In the genomic region with DNA sequence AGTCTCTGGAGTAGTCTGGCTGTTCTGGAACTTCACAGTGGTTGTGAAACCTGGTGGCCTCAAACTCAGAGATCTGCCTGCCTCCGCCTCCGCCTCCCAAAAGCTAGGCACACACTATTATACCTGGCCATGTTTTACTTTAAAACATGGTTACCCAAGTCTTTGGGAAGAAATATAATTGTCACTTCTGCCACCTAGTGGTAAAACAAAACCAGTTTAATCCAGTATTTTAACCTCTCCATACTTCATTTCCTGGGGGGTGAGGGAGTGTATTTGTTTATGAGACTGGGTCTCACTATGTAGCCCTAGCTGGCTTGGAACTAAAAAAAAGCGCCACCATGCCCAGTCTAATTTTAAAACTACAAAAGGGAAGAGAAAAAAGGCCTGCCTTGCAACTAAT, we compare ENCODE assay signal across 15 mouse cellular contexts. TPM values are rescaled to one million over a fixed set of nuclear protein-coding genes. Genes with fewer than 3 reads are reported as not detected.
DNase-seq lines count a peak whose midpoint lies in the region; ATAC-seq and TF ChIP-seq lines count a peak whose summit lies in the region.
"Had no signal": no experiment of that assay in that cellular context is flagged by ENCODE, and none has a peak within 500 bp of the region (broad histone marks: within the 10 kb centered on the region; RNA-seq: fewer than 3 reads in every experiment).

No protein-coding gene starts in this region.

- H3K4me2 ChIP-seq in forebrain, embryonic 14.5 days (ENCODE audit: low read length) = no peak overlapping the region
- no peak overlapping the region for H3K4me2 ChIP-seq in forebrain, embryonic 15.5 days (replicated peaks)
- H3K4me2 ChIP-seq in liver, embryonic 14.5 days (ENCODE audit: low read depth) = no peak overlapping the region
- H3K4me2 ChIP-seq in liver, embryonic 12.5 days = no peak overlapping the region
- H3K4me2 ChIP-seq in kidney, embryonic 16.5 days (replicated peaks; ENCODE audit: low read depth, low read length) = no peak overlapping the region
- H3K4me2 ChIP-seq: limb, embryonic 13.5 days; midbrain, embryonic 12.5 days had no signal

- H3K27ac ChIP-seq in forebrain, embryonic 14.5 days (ENCODE audit: low read depth, low read length) = no peak overlapping the region
- H3K27ac ChIP-seq in forebrain, embryonic 15.5 days (replicated peaks) = no peak overlapping the region
- H3K27ac ChIP-seq in liver, embryonic 14.5 days = no peak overlapping the region
- no peak overlapping the region for H3K27ac ChIP-seq in liver, embryonic 12.5 days
- H3K27ac ChIP-seq in MEL (ENCODE audit: control insufficient read depth, low read depth, low read length) = no peak overlapping the region
- no peak overlapping the region for H3K27ac ChIP-seq in kidney, embryonic 16.5 days (ENCODE audit: low read length)
- H3K27ac ChIP-seq: limb, embryonic 13.5 days; midbrain, embryonic 12.5 days had no signal

- TF ChIP-seq RAD21 in MEL (IDR thresholded peaks at IDR 0.05; ENCODE audit: low read depth, low read length) = peak; percentile 47

- peak; percentile 54 for DNase-seq in forebrain, embryonic 14.5 days (ENCODE audit: low spot score)
- DNase-seq in liver, embryonic 14.5 days (ENCODE audit: low read depth in 3 of 3, low spot score in 3 of 3) = no peak
- peak; percentile 64 for DNase-seq in MEL (ENCODE audit: low read depth, low spot score)
- peak; percentile 60 for DNase-seq in naive thymus-derived CD4-positive, alpha-beta T cell, adult 2 months (ENCODE audit: low read depth)
- DNase-seq: adrenal gland, adult 2 months; cerebellum, adult 11 months; gastrocnemius, postnatal 14 days; kidney, postnatal 25 days had no signal

- peaks cover 71% of the 10 kb centered on the region for H3K36me3 ChIP-seq in forebrain, embryonic 14.5 days (ENCODE audit: control insufficient read depth, insufficient read depth, low read length)
- peaks cover 51% of the 10 kb centered on the region for H3K36me3 ChIP-seq in forebrain, embryonic 15.5 days
- peaks cover 12% of the 10 kb centered on the region for H3K36me3 ChIP-seq in liver, embryonic 14.5 days (replicated peaks; ENCODE audit: control insufficient read depth, insufficient read depth, low read depth)
- H3K36me3 ChIP-seq in liver, embryonic 12.5 days = peaks cover 75% of the 10 kb centered on the region
- peaks cover 11 to 32% of the 10 kb centered on the region in 2 experiments for H3K36me3 ChIP-seq in MEL (ENCODE audit: control insufficient read depth in 1 of 2, insufficient read depth in 2 of 2, low read length in 2 of 2)
- H3K36me3 ChIP-seq in kidney, embryonic 16.5 days (ENCODE audit: insufficient read depth, low read length) = peaks cover 45% of the 10 kb centered on the region

- peak; percentile 36 for TF ChIP-seq CTCF in liver, embryonic 14.5 days (IDR thresholded peaks at IDR 0.05; ENCODE audit: low read depth)
- peak in 2 of 3 experiments; percentile 42 to 68; a peak in 4 of 6 replicates for TF ChIP-seq CTCF in MEL (IDR thresholded peaks at IDR 0.05 in 2 of 3, conservative IDR thresholded peaks at IDR 0.05 in 1 of 3; ENCODE audit: control insufficient read depth in 1 of 3, insufficient read depth in 1 of 3, low read depth in 2 of 3, low read length in 3 of 3, poor library complexity in 1 of 3, severe bottlenecking in 1 of 3)

- no peak for ATAC-seq in forebrain, embryonic 14.5 days
- no peak for ATAC-seq in forebrain, embryonic 15.5 days (replicated peaks)
- ATAC-seq in liver, embryonic 14.5 days (ENCODE audit: insufficient read depth) = no peak
- no peak for ATAC-seq in liver, embryonic 12.5 days
- no peak for ATAC-seq in kidney, embryonic 16.5 days (ENCODE audit: low FRiP score, low TSS enrichment)
- no peak for ATAC-seq in inflammation-experienced regulatory T-cells, adult 6 months

- TF ChIP-seq EP300 in liver, embryonic 14.5 days (IDR thresholded peaks at IDR 0.05; ENCODE audit: low read depth) = no peak
- no peak for TF ChIP-seq EP300 in MEL (IDR thresholded peaks at IDR 0.05; ENCODE audit: low read depth in 1 of 2, low read length in 2 of 2)

- WGBS in forebrain, embryonic 14.5 days = 79% methylated on average over 3 of the region's 3 CpGs
- WGBS in forebrain, embryonic 15.5 days = 86% methylated on average over 3 of the region's 3 CpGs
- 68% methylated on average over 3 of the region's 3 CpGs for WGBS in liver, embryonic 14.5 days (ENCODE audit: insufficient replicate concordance)
- WGBS in liver, embryonic 12.5 days (ENCODE audit: insufficient replicate concordance) = 67% methylated on average over 3 of the region's 3 CpGs
- 89% methylated on average over 3 of the region's 3 CpGs for WGBS in kidney, embryonic 16.5 days

- H3K4me1 ChIP-seq in forebrain, embryonic 14.5 days (ENCODE audit: control insufficient read depth, insufficient read depth, low read length) = no peaks in the 10 kb centered on the region
- peaks cover 6% of the 10 kb centered on the region; the same call in 1 of the 2 replicates for H3K4me1 ChIP-seq in forebrain, embryonic 15.5 days
- H3K4me1 ChIP-seq in liver, embryonic 14.5 days (replicated peaks; ENCODE audit: control insufficient read depth in 2 of 2, insufficient read depth in 2 of 2, low read length in 1 of 2) = no peaks in the 10 kb centered on the region
- no peaks in the 10 kb centered on the region for H3K4me1 ChIP-seq in liver, embryonic 12.5 days
- no peaks in the 10 kb centered on the region for H3K4me1 ChIP-seq in MEL (ENCODE audit: control insufficient read depth in 1 of 2, insufficient read depth in 2 of 2, low read length in 2 of 2)
- no peaks in the 10 kb centered on the region for H3K4me1 ChIP-seq in kidney, embryonic 16.5 days (ENCODE audit: insufficient read depth, low read length)
- H3K4me1 ChIP-seq: limb, embryonic 13.5 days; midbrain, embryonic 12.5 days had no signal

- TF ChIP-seq POLR2A in MEL (IDR thresholded peaks at IDR 0.05; ENCODE audit: control insufficient read depth in 1 of 2, insufficient read depth in 1 of 2, low read depth in 1 of 2, low read length in 2 of 2, poor library complexity in 1 of 2) = no peak

- H3K27me3 ChIP-seq in forebrain, embryonic 14.5 days (replicated peaks; ENCODE audit: control insufficient read depth, insufficient read depth, low read length) = no peaks in the 10 kb centered on the region
- no peaks in the 10 kb centered on the region for H3K27me3 ChIP-seq in forebrain, embryonic 15.5 days
- no peaks in the 10 kb centered on the region for H3K27me3 ChIP-seq in liver, embryonic 14.5 days (ENCODE audit: control insufficient read depth, insufficient read depth, low read length)
- H3K27me3 ChIP-seq in liver, embryonic 12.5 days (replicated peaks) = no peaks in the 10 kb centered on the region
- no peaks in the 10 kb centered on the region for H3K27me3 ChIP-seq in MEL (ENCODE audit: control insufficient read depth in 1 of 2, insufficient read depth in 2 of 2, low read length in 2 of 2)
- H3K27me3 ChIP-seq in kidney, embryonic 16.5 days (ENCODE audit: insufficient read depth, low read length) = no peaks in the 10 kb centered on the region
- H3K27me3 ChIP-seq: limb, embryonic 13.5 days; midbrain, embryonic 12.5 days had no signal

- H3K9me3 ChIP-seq in forebrain, embryonic 14.5 days (replicated peaks; ENCODE audit: control insufficient read depth, low read length) = no peaks in the 10 kb centered on the region
- no peaks in the 10 kb centered on the region for H3K9me3 ChIP-seq in forebrain, embryonic 15.5 days
- no peaks in the 10 kb centered on the region for H3K9me3 ChIP-seq in liver, embryonic 14.5 days (ENCODE audit: control insufficient read depth, low read length)
- H3K9me3 ChIP-seq in liver, embryonic 12.5 days (replicated peaks) = no peaks in the 10 kb centered on the region
- no peaks in the 10 kb centered on the region for H3K9me3 ChIP-seq in MEL (replicated peaks; ENCODE audit: insufficient read depth, low read length)
- H3K9me3 ChIP-seq in kidney, embryonic 16.5 days (ENCODE audit: low read length) = no peaks in the 10 kb centered on the region
- H3K9me3 ChIP-seq: limb, embryonic 13.5 days; midbrain, embryonic 12.5 days had no signal

- H3K4me3 ChIP-seq in forebrain, embryonic 14.5 days (ENCODE audit: low read depth, low read length) = no peak overlapping the region
- H3K4me3 ChIP-seq in forebrain, embryonic 15.5 days = no peak overlapping the region
- no peak overlapping the region for H3K4me3 ChIP-seq in liver, embryonic 14.5 days (ENCODE audit: insufficient read depth in 1 of 2, low read depth in 2 of 2, low read length in 2 of 2)
- no peak overlapping the region for H3K4me3 ChIP-seq in liver, embryonic 12.5 days
- H3K4me3 ChIP-seq in MEL (ENCODE audit: control insufficient read depth in 1 of 2, insufficient read depth in 1 of 2, low read depth in 2 of 2, low read length in 2 of 2) = no peak overlapping the region
- H3K4me3 ChIP-seq in kidney, embryonic 16.5 days (ENCODE audit: low read length) = no peak overlapping the region
- H3K4me3 ChIP-seq: limb, embryonic 13.5 days; midbrain, embryonic 12.5 days had no signal

- H3K9ac ChIP-seq in forebrain, embryonic 14.5 days (ENCODE audit: low read length) = no peak overlapping the region
- no peak overlapping the region for H3K9ac ChIP-seq in forebrain, embryonic 15.5 days (replicated peaks)
- H3K9ac ChIP-seq in liver, embryonic 14.5 days (replicated peaks) = no peak overlapping the region
- no peak overlapping the region for H3K9ac ChIP-seq in liver, embryonic 12.5 days
- H3K9ac ChIP-seq in MEL (ENCODE audit: control insufficient read depth, low read depth, low read length, poor library complexity, severe bottlenecking) = no peak overlapping the region
- H3K9ac ChIP-seq in kidney, embryonic 16.5 days (replicated peaks; ENCODE audit: low read length) = no peak overlapping the region
- H3K9ac ChIP-seq: limb, embryonic 13.5 days; midbrain, embryonic 12.5 days had no signal

- 0 out of 2 replicates have a peak, but pooled peaks cover 2% of the 10 kb centered on the region for H3K79me2 ChIP-seq in MEL (ENCODE audit: control insufficient read depth, insufficient read depth, low read length, poor library complexity)

RNA-seq across cellular contexts. Expression of a gene that starts 7.1 kb away (rescaled TPM):
- 20.4 and 23.0 TPM in 2 replicates for polyA plus RNA-seq in forebrain, embryonic 14.5 days (2014; fragmentation: Nextera tagmentation; extraction: Ambion mirVana)
- 27.4 and 29.8 TPM in 2 replicates for polyA plus RNA-seq in forebrain, embryonic 15.5 days (2015; fragmentation: Nextera tagmentation; extraction: Ambion mirVana)
- polyA plus RNA-seq in liver, embryonic 14.5 days (2012; rRNA removed) = 6.2 and 10.4 TPM in 2 replicates
- 7.5 and 9.8 TPM in 2 replicates for polyA plus RNA-seq in liver, embryonic 14.5 days (2014; fragmentation: Nextera tagmentation; extraction: Ambion mirVana)
- polyA plus RNA-seq in liver, embryonic 12.5 days (2016; fragmentation: Nextera tagmentation; extraction: Ambion mirVana) = 19.0 and 20.0 TPM in 2 replicates
- total RNA-seq in MEL (2012; rRNA removed) = 29.0 and 31.1 TPM in 2 replicates
- 10 to 100 TPM in 1 of 2 experiments, not detected in 1; 47.5 TPM for polyA plus RNA-seq in MEL (2012; ENCODE audit: insufficient read depth in 1 of 2, insufficient read length in 2 of 2, low read depth in 1 of 2, low replicate concordance in 2 of 2, missing spikeins in 1 of 2)
- polyA plus RNA-seq in kidney, embryonic 16.5 days (2015; fragmentation: Nextera tagmentation; extraction: Ambion mirVana) = 20.2 and 25.6 TPM in 2 replicates
- 10 to 100 TPM in 1 of 3 experiments, 1 to 10 TPM in 2; 4.9 to 10.8 (median 9.7) TPM for polyA plus RNA-seq in inflammation-experienced regulatory T-cells, adult 6 months (2017; shearing (Covaris generic))

RNA-seq across cellular contexts. Expression of a gene that starts 23.9 kb away (rescaled TPM):
- 8.4 and 10.2 TPM in 2 replicates for polyA plus RNA-seq in forebrain, embryonic 14.5 days (2014; fragmentation: Nextera tagmentation; extraction: Ambion mirVana)
- polyA plus RNA-seq in forebrain, embryonic 15.5 days (2015; fragmentation: Nextera tagmentation; extraction: Ambion mirVana) = 6.9 and 7.8 TPM in 2 replicates
- 3.1 and 4.7 TPM in 2 replicates for polyA plus RNA-seq in liver, embryonic 14.5 days (2012; rRNA removed)
- polyA plus RNA-seq in liver, embryonic 14.5 days (2014; fragmentation: Nextera tagmentation; extraction: Ambion mirVana) = 5.3 and 6.0 TPM in 2 replicates
- 9.5 and 10.1 TPM in 2 replicates for polyA plus RNA-seq in liver, embryonic 12.5 days (2016; fragmentation: Nextera tagmentation; extraction: Ambion mirVana)
- 25.1 and 28.3 TPM in 2 replicates for total RNA-seq in MEL (2012; rRNA removed)
- 10 to 100 TPM; 22.8 to 74.3 TPM for polyA plus RNA-seq in MEL (2012; ENCODE audit: insufficient read depth in 1 of 2, insufficient read length in 2 of 2, low read depth in 1 of 2, low replicate concordance in 2 of 2, missing spikeins in 1 of 2)
- polyA plus RNA-seq in kidney, embryonic 16.5 days (2015; fragmentation: Nextera tagmentation; extraction: Ambion mirVana) = 4.3 and 4.5 TPM in 2 replicates
- polyA plus RNA-seq in inflammation-experienced regulatory T-cells, adult 6 months (2017; shearing (Covaris generic)) = 1 to 10 TPM; 1.6 to 3.3 (median 1.8) TPM

RNA-seq across cellular contexts. Expression of a gene that starts 28.7 kb away (rescaled TPM):
- 84.2 and 86.2 TPM in 2 replicates for polyA plus RNA-seq in forebrain, embryonic 14.5 days (2014; fragmentation: Nextera tagmentation; extraction: Ambion mirVana)
- polyA plus RNA-seq in forebrain, embryonic 15.5 days (2015; fragmentation: Nextera tagmentation; extraction: Ambion mirVana) = 73.2 and 78.2 TPM in 2 replicates
- 10.7 and 14.9 TPM in 2 replicates for polyA plus RNA-seq in liver, embryonic 14.5 days (2012; rRNA removed)
- 45.0 and 52.3 TPM in 2 replicates for polyA plus RNA-seq in liver, embryonic 14.5 days (2014; fragmentation: Nextera tagmentation; extraction: Ambion mirVana)
- 67.1 and 78.5 TPM in 2 replicates for polyA plus RNA-seq in liver, embryonic 12.5 days (2016; fragmentation: Nextera tagmentation; extraction: Ambion mirVana)
- total RNA-seq in MEL (2012; rRNA removed) = 64.6 and 65.0 TPM in 2 replicates
- 100 to 1,000 TPM; 147 to 455 TPM for polyA plus RNA-seq in MEL (2012; ENCODE audit: insufficient read depth in 1 of 2, insufficient read length in 2 of 2, low read depth in 1 of 2, low replicate concordance in 2 of 2, missing spikeins in 1 of 2)
- polyA plus RNA-seq in kidney, embryonic 16.5 days (2015; fragmentation: Nextera tagmentation; extraction: Ambion mirVana) = 77.5 and 89.4 TPM in 2 replicates
- 10 to 100 TPM; 22.1 to 37.3 (median 31.6) TPM for polyA plus RNA-seq in inflammation-experienced regulatory T-cells, adult 6 months (2017; shearing (Covaris generic))

RNA-seq across cellular contexts. Expression of a gene that starts 29.1 kb away (rescaled TPM):
- polyA plus RNA-seq in forebrain, embryonic 14.5 days (2014; fragmentation: Nextera tagmentation; extraction: Ambion mirVana) = 253 and 297 TPM in 2 replicates
- 333 TPM in 2 replicates for polyA plus RNA-seq in forebrain, embryonic 15.5 days (2015; fragmentation: Nextera tagmentation; extraction: Ambion mirVana)
- polyA plus RNA-seq in liver, embryonic 14.5 days (2012; rRNA removed) = 0.02 and 0.36 TPM in 2 replicates
- polyA plus RNA-seq in liver, embryonic 14.5 days (2014; fragmentation: Nextera tagmentation; extraction: Ambion mirVana) = 0.09 TPM in 1 of 2 replicates, not detected in the other
- 0.11 and 0.12 TPM in 2 replicates for polyA plus RNA-seq in liver, embryonic 12.5 days (2016; fragmentation: Nextera tagmentation; extraction: Ambion mirVana)
- total RNA-seq in MEL (2012; rRNA removed) = not detected in 2 replicates
- not detected for polyA plus RNA-seq in MEL (2012; ENCODE audit: insufficient read depth in 1 of 2, insufficient read length in 2 of 2, low read depth in 1 of 2, low replicate concordance in 2 of 2, missing spikeins in 1 of 2)
- 0.71 and 2.1 TPM in 2 replicates for polyA plus RNA-seq in kidney, embryonic 16.5 days (2015; fragmentation: Nextera tagmentation; extraction: Ambion mirVana)
- not detected for polyA plus RNA-seq in inflammation-experienced regulatory T-cells, adult 6 months (2017; shearing (Covaris generic))
- total RNA-seq: gastrocnemius, postnatal 14 days; heart, postnatal 25 days had no signal

RNA-seq across cellular contexts. Expression of a gene that starts 46.8 kb away (rescaled TPM):
- polyA plus RNA-seq in forebrain, embryonic 14.5 days (2014; fragmentation: Nextera tagmentation; extraction: Ambion mirVana) = 1,398 and 1,484 TPM in 2 replicates
- 1,420 and 1,492 TPM in 2 replicates for polyA plus RNA-seq in forebrain, embryonic 15.5 days (2015; fragmentation: Nextera tagmentation; extraction: Ambion mirVana)
- 351 and 427 TPM in 2 replicates for polyA plus RNA-seq in liver, embryonic 14.5 days (2012; rRNA removed)
- 916 and 969 TPM in 2 replicates for polyA plus RNA-seq in liver, embryonic 14.5 days (2014; fragmentation: Nextera tagmentation; extraction: Ambion mirVana)
- polyA plus RNA-seq in liver, embryonic 12.5 days (2016; fragmentation: Nextera tagmentation; extraction: Ambion mirVana) = 984 and 997 TPM in 2 replicates
- 745 and 762 TPM in 2 replicates for total RNA-seq in MEL (2012; rRNA removed)
- polyA plus RNA-seq in MEL (2012; ENCODE audit: insufficient read depth in 1 of 2, insufficient read length in 2 of 2, low read depth in 1 of 2, low replicate concordance in 2 of 2, missing spikeins in 1 of 2) = 100 to 1,000 TPM in 1 of 2 experiments, not detected in 1; 750 TPM
- 1,146 and 1,154 TPM in 2 replicates for polyA plus RNA-seq in kidney, embryonic 16.5 days (2015; fragmentation: Nextera tagmentation; extraction: Ambion mirVana)
- polyA plus RNA-seq in inflammation-experienced regulatory T-cells, adult 6 months (2017; shearing (Covaris generic)) = 100 to 1,000 TPM; 223 to 391 (median 299) TPM

Comparison
In these comparisons a context has a peak if more than half of its experiments do, and no peak if none do; other contexts are left out.
1. DNase-seq: peak in forebrain, embryonic 14.5 days (single experiment), MEL (single experiment) and naive thymus-derived CD4-positive, alpha-beta T cell, adult 2 months (single experiment); none in liver, embryonic 14.5 days (0 of 3).